Mouse (Mus musculus) layer of hippocampus, postnatal 25 days (tissue): ENCODE data around the gene Myo1h. TPM values are rescaled to one million over a fixed set of nuclear protein-coding genes. Genes with fewer than 3 reads are reported as not detected.

Experiments used
- DNase-seq, 2 experiments: peaks; one replicate each; pipeline ENCODE4 v3.0.0; 2022; ENCODE audit warnings: mixed read lengths in 2 of 2, low spot score in 1 of 2; ENCODE audit errors: extremely low spot score in 1 of 2
- total RNA-seq, 2 experiments: library from RNA; stranded (reverse); gene quantifications; 2 replicates each; pipeline ENCODE4 v1.2.3; 2021

Gene Myo1h
- total RNA-seq = 1 to 10 TPM; 2.4 to 2.7 TPM

DNA sequence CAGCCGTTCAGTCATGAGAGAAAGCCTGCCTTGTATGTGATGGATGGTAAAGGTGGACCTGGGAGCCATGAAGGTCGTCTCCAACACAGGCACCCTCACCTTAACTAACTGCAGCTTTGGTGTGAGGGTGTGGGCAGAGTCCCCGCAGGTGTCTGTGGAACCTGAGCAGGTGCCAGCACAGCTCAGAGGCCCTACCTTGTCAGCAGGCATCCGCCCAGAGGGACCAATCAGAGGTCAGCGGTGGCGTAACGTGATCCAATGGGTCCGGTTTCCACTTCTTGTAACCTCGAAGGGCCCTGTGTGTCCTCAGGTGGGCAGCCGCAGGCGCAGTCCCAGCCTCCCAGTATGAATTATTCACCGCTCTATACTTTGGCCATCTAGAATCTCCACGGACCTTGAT is at the start of gene Myo1h:
Gene Myo1h, plus strand, starts transcription at position 293 of the 400 bp plus-strand sequence.
- no peak for DNase-seq

DNA sequence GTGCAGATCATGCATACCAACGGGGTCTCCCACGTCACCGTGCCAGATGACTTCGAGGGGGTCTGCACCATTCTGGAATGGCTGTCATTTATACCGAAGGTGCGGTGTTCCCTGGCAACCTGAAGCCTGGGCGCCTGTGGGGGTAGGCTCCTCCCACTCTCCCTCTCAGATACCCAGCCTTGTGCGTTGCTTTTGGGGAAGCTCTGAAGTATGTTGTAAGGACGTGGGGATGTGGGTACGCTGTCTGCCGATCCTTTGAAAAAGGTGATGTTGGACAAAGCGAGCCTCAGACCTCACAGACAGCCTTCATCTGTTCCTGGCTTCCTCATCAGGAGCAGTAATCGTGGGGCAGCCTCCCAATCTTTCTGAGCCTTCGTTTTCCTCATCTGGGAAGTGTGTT is 49.2 kb upstream of the Myo1h start:
- DNase-seq = no peak

GRCm38 (mm10) chr5:114246465-114246864 is 42.5 kb upstream of the Myo1h start:
- no peak for DNase-seq

DNA sequence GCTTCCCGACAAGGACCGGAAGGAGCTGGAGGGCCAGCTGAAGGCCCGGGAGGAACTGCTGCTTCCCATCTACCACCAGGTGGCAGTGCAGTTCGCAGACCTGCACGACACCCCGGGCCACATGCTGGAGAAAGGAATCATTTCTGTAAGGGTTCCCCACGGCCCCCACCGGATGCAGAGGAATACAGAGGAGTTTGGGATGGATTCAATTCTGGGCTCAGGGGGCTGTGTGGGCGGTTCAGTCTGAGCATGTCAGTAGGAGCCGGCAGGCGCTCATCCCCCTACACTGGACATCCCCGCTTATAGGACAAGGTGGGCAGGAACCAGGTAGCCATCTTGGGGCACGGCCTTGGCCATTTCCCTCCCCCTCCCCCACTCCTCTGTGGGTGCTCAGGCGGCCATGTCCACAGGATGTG is 40.8 kb upstream of the Myo1h start:
- DNase-seq = peak; percentile 65 to 81

GRCm38 (mm10) chr5:114259495-114259894 is 29.5 kb upstream of the Myo1h start:
- no peak for DNase-seq

GRCm38 (mm10) chr5:114261494-114261893 is 27.5 kb upstream of the Myo1h start:
- DNase-seq = no peak

GRCm38 (mm10) chr5:114264030-114264459 is 24.9 kb upstream of the Myo1h start:
- no peak for DNase-seq

GRCm38 (mm10) chr5:114264791-114265190 is 24.2 kb upstream of the Myo1h start:
- DNase-seq = no peak

DNA sequence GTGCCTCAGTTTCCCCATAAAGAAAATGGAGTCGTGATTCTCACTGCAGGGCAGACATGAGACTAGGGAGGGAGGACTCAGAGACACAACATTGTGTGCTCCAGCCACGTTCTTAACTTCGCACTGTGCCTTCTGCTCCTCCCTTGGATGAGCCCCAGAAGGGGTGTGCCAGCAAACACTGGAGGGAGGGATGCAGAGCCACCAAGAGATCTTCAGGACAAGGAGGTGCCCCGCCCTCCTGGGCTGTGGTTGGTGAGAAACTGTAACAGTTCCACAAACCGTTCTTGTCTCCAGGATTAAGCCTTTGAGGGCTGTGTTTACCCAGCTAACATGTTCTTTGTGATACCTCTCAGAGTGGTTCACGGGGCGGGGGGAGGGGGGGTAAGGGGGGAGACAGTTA is 20.3 kb upstream of the Myo1h start:
- DNase-seq = no peak

DNA sequence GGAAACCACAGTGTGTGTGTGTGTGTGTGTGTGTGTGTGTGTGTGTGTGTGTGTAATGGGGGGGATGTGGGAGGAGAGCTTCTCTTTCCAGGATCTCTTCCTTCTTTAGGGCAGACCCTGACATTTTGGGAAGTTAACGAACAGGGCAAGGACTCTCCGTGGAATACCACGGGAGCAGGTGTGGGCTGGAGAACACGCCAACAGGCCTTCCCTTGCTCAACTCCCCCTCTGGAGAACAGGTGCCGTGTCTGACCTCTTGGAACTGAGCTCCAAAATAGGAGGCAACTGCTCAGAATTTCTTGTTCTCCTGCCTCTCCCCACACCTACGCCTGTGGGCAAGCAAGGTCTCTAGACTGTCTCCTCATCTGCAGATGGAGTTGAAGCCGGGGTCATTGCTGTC is 19.5 kb upstream of the Myo1h start:
- no peak for DNase-seq

GRCm38 (mm10) chr5:114269984-114270383 is 19.0 kb upstream of the Myo1h start:
- DNase-seq = no peak

GRCm38 (mm10) chr5:114273693-114274402 is 15.1 kb upstream of the Myo1h start, which contains the start of gene Foxn4:
Foxn4 (minus strand) TSS chr5:114273807.
- DNase-seq = no peak

DNA sequence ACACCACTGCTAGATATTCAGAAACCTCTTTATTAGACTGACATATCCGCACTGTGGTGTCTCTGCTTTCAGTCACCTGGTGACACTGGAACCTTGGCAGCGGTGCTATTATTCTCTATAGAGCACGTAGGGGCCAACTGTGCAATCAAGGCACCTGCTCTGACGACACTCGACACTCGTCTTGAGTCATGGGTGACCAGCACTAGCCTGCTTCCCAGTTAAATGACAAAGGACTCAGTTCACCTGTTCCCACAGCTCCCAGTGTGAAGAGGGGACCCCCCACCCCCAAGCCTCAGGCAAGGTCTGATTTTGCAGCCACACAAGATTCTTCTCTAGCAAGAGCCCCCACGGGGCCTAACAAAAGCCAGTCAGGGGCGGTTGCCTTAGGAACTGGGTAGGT is 13.6 kb upstream of the Myo1h start:
- DNase-seq = no peak

DNA sequence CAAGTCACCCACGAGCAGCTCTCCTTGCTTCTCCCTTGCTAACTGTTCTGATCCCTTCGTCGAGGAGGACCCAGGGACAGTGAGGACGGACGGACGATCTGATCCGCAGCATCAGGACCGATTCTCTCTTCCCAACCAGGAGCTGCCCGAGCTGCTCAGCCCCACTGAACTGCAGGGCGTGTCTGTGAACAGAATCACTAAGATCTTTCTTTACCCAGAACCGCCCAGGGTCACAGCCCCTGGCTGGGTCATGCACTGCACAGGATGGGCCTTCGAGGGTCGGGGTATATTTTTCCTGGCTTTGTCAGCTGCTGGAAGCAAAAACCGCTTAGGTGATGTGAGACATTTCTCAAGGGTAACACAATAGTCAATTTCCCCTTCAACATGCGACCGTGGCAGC is 13.0 kb upstream of the Myo1h start:
- DNase-seq = no peak

GRCm38 (mm10) chr5:114279382-114280143 is 9.4 kb upstream of the Myo1h start:
- no peak for DNase-seq

- no peak for DNase-seq
Measured at GRCm38 (mm10) chr5:114282346-114282745, 6.6 kb upstream of the Myo1h start.

- no peak for DNase-seq
Measured at GRCm38 (mm10) chr5:114284604-114285397, 4.2 kb upstream of the Myo1h start.

- DNase-seq = no peak
Measured at GRCm38 (mm10) chr5:114285398-114285700, 3.6 kb upstream of the Myo1h start.

- no peak for DNase-seq
Measured at GRCm38 (mm10) chr5:114286102-114286501, 2.9 kb upstream of the Myo1h start.

DNA sequence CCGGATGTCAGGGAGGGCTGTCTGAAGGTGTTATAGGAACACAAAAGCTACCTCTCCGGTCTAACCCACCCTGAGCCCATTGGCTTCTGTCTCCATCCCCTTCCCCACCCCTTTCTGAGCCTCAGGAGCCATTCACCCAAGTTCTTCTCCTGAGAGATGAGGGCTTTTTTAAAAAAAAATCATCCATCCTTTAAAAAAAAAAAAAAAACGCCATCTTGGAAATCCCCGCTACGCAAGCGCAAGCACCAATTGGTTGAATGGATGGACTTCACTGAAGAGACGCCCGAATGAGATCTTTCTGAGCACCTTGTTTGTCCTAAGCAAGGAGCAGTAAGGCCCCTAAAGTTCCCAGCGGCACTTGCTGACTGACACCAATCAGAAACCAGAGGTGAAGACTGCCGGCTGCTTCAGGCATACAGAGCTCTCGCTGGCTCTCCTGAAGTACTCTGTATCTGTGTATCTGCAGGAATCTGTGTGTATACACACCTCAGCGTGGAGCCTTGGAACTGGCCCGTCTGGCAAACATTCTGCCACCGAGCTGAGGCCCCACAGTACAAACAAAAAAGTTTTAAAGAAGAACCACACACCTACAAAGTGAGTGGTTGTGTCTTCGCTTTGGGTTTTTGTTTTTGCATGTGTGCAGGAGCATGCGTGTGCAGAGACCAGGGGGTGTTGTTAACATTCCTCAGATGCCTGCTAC is 1.9 kb upstream of the Myo1h start:
- no peak for DNase-seq

DNA sequence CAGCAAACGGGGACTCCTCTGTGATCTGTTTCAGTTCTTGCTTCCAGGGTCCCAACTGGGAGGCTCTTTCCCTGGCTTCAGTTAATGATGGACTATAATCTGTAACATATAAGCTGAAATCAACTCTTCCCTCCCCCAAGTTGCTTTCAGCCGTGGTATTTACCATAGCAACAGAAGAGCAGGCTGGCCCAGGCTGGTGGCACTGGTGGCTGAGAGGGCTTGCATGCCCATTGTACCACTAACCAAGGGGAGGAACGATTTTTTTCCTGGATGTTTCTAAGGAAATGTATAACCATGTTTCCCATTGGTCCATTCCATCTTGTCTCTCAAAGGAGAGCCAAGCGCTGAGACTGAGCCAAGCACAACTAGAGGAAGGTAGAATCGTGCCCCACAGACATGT is 570 bp upstream of the Myo1h start:
- DNase-seq = no peak
